8 mouse cellular contexts compared by ENCODE assay signal in the genomic region with DNA sequence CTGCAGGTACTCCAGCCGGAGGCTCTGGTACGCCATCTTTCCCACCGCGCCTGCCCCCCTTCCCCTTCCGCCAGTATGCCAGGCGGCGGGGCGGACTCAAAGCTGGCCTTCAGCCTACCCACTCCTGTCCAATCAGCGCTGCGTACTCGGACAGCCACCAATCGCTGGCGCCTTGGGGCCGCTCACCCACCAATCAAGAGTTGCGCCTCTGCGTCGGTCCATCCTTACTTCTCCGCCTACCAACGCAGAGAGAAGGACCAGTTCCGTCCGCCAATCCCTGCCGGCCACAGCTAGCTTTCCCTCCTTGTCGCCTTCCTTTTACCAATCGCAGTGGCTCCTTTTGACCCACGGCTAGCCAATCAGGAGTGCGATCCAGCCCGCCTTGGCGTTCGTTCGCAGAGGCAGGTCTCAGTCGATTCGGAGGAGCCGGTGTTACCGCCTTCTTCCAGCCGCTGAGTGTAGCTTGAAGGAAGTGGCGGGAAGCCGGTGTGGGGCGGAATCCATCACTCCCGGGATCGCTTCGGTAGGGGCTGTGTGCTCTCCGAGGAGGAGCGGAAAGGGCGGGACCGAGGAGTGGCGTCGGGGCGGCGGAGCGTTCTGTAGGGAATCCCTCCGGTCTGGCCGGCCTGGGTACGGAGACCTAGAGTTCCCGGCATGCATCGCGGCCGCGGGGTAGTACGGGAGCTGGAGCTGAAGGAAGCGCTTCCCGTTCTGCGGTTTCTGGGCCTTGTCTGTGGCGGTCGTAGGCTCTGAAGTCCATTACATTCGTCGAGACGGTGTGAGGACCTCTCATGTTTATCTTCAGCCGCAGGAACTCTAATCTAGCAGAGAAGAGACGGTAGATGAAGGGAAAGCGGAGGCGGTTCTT. TPM values are rescaled to one million over a fixed set of nuclear protein-coding genes. Genes with fewer than 3 reads are reported as not detected.
DNase-seq lines count a peak whose midpoint lies in the region; ATAC-seq and TF ChIP-seq lines count a peak whose summit lies in the region.

Gene Mis12, plus strand, starts transcription at position 411 of the 868 bp plus-strand sequence.
Gene Derl2, minus strand, starts transcription at position 641 of the 868 bp plus-strand sequence.

- peak within 1 kb of the TSS; percentile 90 for H3K9ac ChIP-seq in forebrain, embryonic 12.5 days
- H3K9ac ChIP-seq in heart, postnatal 0 days (replicated peaks; ENCODE audit: low read depth, low read length) = peak within 1 kb of the TSS; percentile 80
- peak within 1 kb of the TSS; percentile 97 for H3K9ac ChIP-seq in liver, embryonic 16.5 days (ENCODE audit: low read depth, low read length)
- H3K9ac ChIP-seq in neural tube, embryonic 13.5 days = peak within 1 kb of the TSS; percentile 92

- peak; percentile 100 for ATAC-seq in forebrain, embryonic 12.5 days (ENCODE audit: low FRiP score)
- ATAC-seq in heart, postnatal 0 days (ENCODE audit: insufficient read depth, low read depth) = peak; percentile 99
- ATAC-seq in liver, embryonic 16.5 days (ENCODE audit: low read depth) = peak; percentile 96
- ATAC-seq in neural tube, embryonic 13.5 days (ENCODE audit: low read depth) = peak; percentile 100

- no peak for TF ChIP-seq CTCF in E14TG2a.4 (conservative IDR thresholded peaks at IDR 0.05; ENCODE audit: low read length)
- TF ChIP-seq CTCF in heart, postnatal 0 days (IDR thresholded peaks at IDR 0.05; ENCODE audit: low read depth) = no peak
- TF ChIP-seq CTCF in testis, adult 2 months (IDR thresholded peaks at IDR 0.05; ENCODE audit: control insufficient read depth, insufficient read depth, insufficient replicate concordance, low read depth, low read length) = no peak

- peak; percentile 95 for TF ChIP-seq EP300 in heart, postnatal 0 days (IDR thresholded peaks at IDR 0.05; ENCODE audit: low read depth)

- H3K36me3 ChIP-seq in E14TG2a.4 (ENCODE audit: insufficient read depth, low read length) = peaks cover 53% of the 10 kb centered on the region
- H3K36me3 ChIP-seq in forebrain, embryonic 12.5 days (replicated peaks) = peaks cover 23% of the 10 kb centered on the region
- peaks cover 4% of the 10 kb centered on the region; the same call in 1 of the 2 replicates for H3K36me3 ChIP-seq in heart, postnatal 0 days (replicated peaks; ENCODE audit: control insufficient read depth, insufficient read depth, low read length)
- H3K36me3 ChIP-seq in liver, embryonic 16.5 days (ENCODE audit: control insufficient read depth, insufficient read depth) = peaks cover 9% of the 10 kb centered on the region
- H3K36me3 ChIP-seq in neural tube, embryonic 13.5 days = peaks cover 9% of the 10 kb centered on the region
- peaks cover under 1% of the 10 kb centered on the region for H3K36me3 ChIP-seq in testis, adult 2 months (ENCODE audit: control insufficient read depth, insufficient read depth, low read length)

- peak within 1 kb of the TSS; percentile 91 for H3K27ac ChIP-seq in forebrain, embryonic 12.5 days
- H3K27ac ChIP-seq in heart, postnatal 0 days (ENCODE audit: low read depth) = peak within 1 kb of the TSS; percentile 89
- H3K27ac ChIP-seq in liver, embryonic 16.5 days (ENCODE audit: low read length) = peak within 1 kb of the TSS; percentile 93
- peak within 1 kb of the TSS; percentile 86 for H3K27ac ChIP-seq in neural tube, embryonic 13.5 days (replicated peaks)
- H3K27ac ChIP-seq in testis, adult 2 months (ENCODE audit: control insufficient read depth, insufficient read depth, low read depth, low read length) = peak within 1 kb of the TSS; percentile 83

- peak; percentile 80 for TF ChIP-seq POLR2A in testis, adult 2 months (IDR thresholded peaks at IDR 0.05; ENCODE audit: control insufficient read depth, low read depth, low read length)

- H3K4me1 ChIP-seq in E14TG2a.4 (replicated peaks; ENCODE audit: low read depth, low read length) = peaks cover 46% of the 10 kb centered on the region
- H3K4me1 ChIP-seq in forebrain, embryonic 12.5 days = peaks cover 34% of the 10 kb centered on the region
- peaks cover 17% of the 10 kb centered on the region for H3K4me1 ChIP-seq in heart, postnatal 0 days (ENCODE audit: control insufficient read depth, insufficient read depth)
- peaks cover 22% of the 10 kb centered on the region for H3K4me1 ChIP-seq in liver, embryonic 16.5 days (ENCODE audit: control insufficient read depth, low read depth, low read length)
- peaks cover 54% of the 10 kb centered on the region for H3K4me1 ChIP-seq in neural tube, embryonic 13.5 days (replicated peaks)
- peaks cover 2% of the 10 kb centered on the region; the same call in 1 of the 2 replicates for H3K4me1 ChIP-seq in testis, adult 2 months (ENCODE audit: control insufficient read depth, insufficient read depth, low read length)

- DNase-seq in c-Kit-positive CD71-positive TER-119-positive erythroid progenitor cells, embryonic 14.5 days (ENCODE audit: low spot score) = peak; percentile 98
- DNase-seq in heart, postnatal 0 days (ENCODE audit: low spot score) = peak; percentile 100
- DNase-seq in kidney, postnatal 4 days = peak; percentile 97 to 99

- H3K27me3 ChIP-seq in E14TG2a.4 (ENCODE audit: insufficient read depth, low read length) = no peaks in the 10 kb centered on the region
- no peaks in the 10 kb centered on the region for H3K27me3 ChIP-seq in forebrain, embryonic 12.5 days
- no peaks in the 10 kb centered on the region for H3K27me3 ChIP-seq in heart, postnatal 0 days (ENCODE audit: control insufficient read depth, insufficient read depth, low read length)
- H3K27me3 ChIP-seq in liver, embryonic 16.5 days (ENCODE audit: control insufficient read depth, insufficient read depth, low read depth, low read length) = no peaks in the 10 kb centered on the region
- no peaks in the 10 kb centered on the region for H3K27me3 ChIP-seq in neural tube, embryonic 13.5 days
- H3K27me3 ChIP-seq in testis, adult 2 months (ENCODE audit: control insufficient read depth, insufficient read depth, low read length) = no peaks in the 10 kb centered on the region

- H3K4me2 ChIP-seq in forebrain, embryonic 12.5 days = peak within 1 kb of the TSS; percentile 75
- peak within 1 kb of the TSS; percentile 93 for H3K4me2 ChIP-seq in heart, postnatal 0 days (ENCODE audit: low read depth, low read length)
- peak within 1 kb of the TSS; percentile 84 for H3K4me2 ChIP-seq in liver, embryonic 16.5 days (ENCODE audit: low read depth, low read length)
- H3K4me2 ChIP-seq in neural tube, embryonic 13.5 days = peak within 1 kb of the TSS; percentile 89

- no peaks in the 10 kb centered on the region for H3K9me3 ChIP-seq in E14TG2a.4 (ENCODE audit: low read length)
- no peaks in the 10 kb centered on the region for H3K9me3 ChIP-seq in forebrain, embryonic 12.5 days
- no peaks in the 10 kb centered on the region for H3K9me3 ChIP-seq in heart, postnatal 0 days (replicated peaks; ENCODE audit: control insufficient read depth, low read length)
- no peaks in the 10 kb centered on the region for H3K9me3 ChIP-seq in liver, embryonic 16.5 days (replicated peaks; ENCODE audit: control insufficient read depth, low read length)
- no peaks in the 10 kb centered on the region for H3K9me3 ChIP-seq in neural tube, embryonic 13.5 days

- peak within 1 kb of the TSS; percentile 97 for H3K4me3 ChIP-seq in E14TG2a.4 (replicated peaks; ENCODE audit: low read length)
- H3K4me3 ChIP-seq in forebrain, embryonic 12.5 days (replicated peaks) = peak within 1 kb of the TSS; percentile 85
- peak within 1 kb of the TSS; percentile 96 for H3K4me3 ChIP-seq in heart, postnatal 0 days (ENCODE audit: low read depth, low read length)
- peak within 1 kb of the TSS; percentile 100 for H3K4me3 ChIP-seq in liver, embryonic 16.5 days (ENCODE audit: low read depth, low read length)
- H3K4me3 ChIP-seq in neural tube, embryonic 13.5 days = peak within 1 kb of the TSS; percentile 89
- peak within 1 kb of the TSS; percentile 97 for H3K4me3 ChIP-seq in testis, adult 2 months (ENCODE audit: control insufficient read depth, low read depth, low read length)

- WGBS in forebrain, embryonic 12.5 days = under 1% methylated on average over 70 of the region's 71 CpGs
- WGBS in heart, postnatal 0 days = under 1% methylated on average over 70 of the region's 71 CpGs
- under 1% methylated on average over 71 of the region's 71 CpGs for WGBS in liver, embryonic 16.5 days (ENCODE audit: insufficient replicate concordance)
- WGBS in neural tube, embryonic 13.5 days = under 1% methylated on average over 71 of the region's 71 CpGs

RNA-seq across cellular contexts. Expression of gene Mis12, which starts in this region (rescaled TPM):
- polyA plus RNA-seq in forebrain, embryonic 12.5 days (2016; fragmentation: Nextera tagmentation; extraction: Ambion mirVana) = 60.7 and 66.1 TPM in 2 replicates
- 3.1 and 5.5 TPM in 2 replicates for total RNA-seq in heart, postnatal 0 days (2014; rRNA removed; ENCODE audit: low replicate concordance)
- 11.2 and 11.4 TPM in 2 replicates for polyA plus RNA-seq in heart, postnatal 0 days (2015; fragmentation: Nextera tagmentation; extraction: Ambion mirVana)
- 23.6 and 24.1 TPM in 2 replicates for polyA plus RNA-seq in liver, embryonic 16.5 days (2015; fragmentation: Nextera tagmentation; extraction: Ambion mirVana)
- polyA plus RNA-seq in neural tube, embryonic 13.5 days (2015; fragmentation: Nextera tagmentation; extraction: Ambion mirVana) = 34.0 and 34.8 TPM in 2 replicates
- polyA plus RNA-seq in testis, adult 2 months (2012; rRNA removed) = 3.5 and 4.7 TPM in 2 replicates

RNA-seq across cellular contexts. Expression of gene Derl2, which starts in this region (rescaled TPM):
- polyA plus RNA-seq in forebrain, embryonic 12.5 days (2016; fragmentation: Nextera tagmentation; extraction: Ambion mirVana) = 43.5 and 46.2 TPM in 2 replicates
- 30.0 and 37.3 TPM in 2 replicates for total RNA-seq in heart, postnatal 0 days (2014; rRNA removed; ENCODE audit: low replicate concordance)
- polyA plus RNA-seq in heart, postnatal 0 days (2015; fragmentation: Nextera tagmentation; extraction: Ambion mirVana) = 32.3 and 36.5 TPM in 2 replicates
- 44.9 and 46.6 TPM in 2 replicates for polyA plus RNA-seq in liver, embryonic 16.5 days (2015; fragmentation: Nextera tagmentation; extraction: Ambion mirVana)
- 35.8 and 37.8 TPM in 2 replicates for polyA plus RNA-seq in neural tube, embryonic 13.5 days (2015; fragmentation: Nextera tagmentation; extraction: Ambion mirVana)
- polyA plus RNA-seq in testis, adult 2 months (2012; rRNA removed) = 37.2 and 41.8 TPM in 2 replicates

Comparison
In these comparisons a context has a peak if more than half of its experiments do, and no peak if none do; other contexts are left out.
1. Peak in every context shown above with its lines: DNase-seq, ATAC-seq, H3K4me3 ChIP-seq and H3K27ac ChIP-seq.